Mouse (Mus musculus) thymus, adult 2 months (tissue): ENCODE measurements around the gene Bmp6.

Experiments
- CTCF ChIP-seq: fragments of 200-500 bp; IDR thresholded peaks from 2 replicates; pipeline ENCODE4 v1.5.1; 2012; ENCODE audit warnings: mild to moderate bottlenecking, control low read depth, low read length, moderate library complexity, borderline replicate concordance; ENCODE audit not compliant: control insufficient read depth, poor library complexity, insufficient read depth; ENCODE audit errors: extremely low read depth
- POLR2A ChIP-seq: fragments of 200-500 bp; IDR thresholded peaks from 2 replicates; pipeline ENCODE4 v1.6.1; 2012; ENCODE audit warnings: mild to moderate bottlenecking, low read length, control low read depth, moderate library complexity; ENCODE audit not compliant: control insufficient read depth, poor library complexity, insufficient read depth; ENCODE audit errors: extremely low read depth

GRCm38 (mm10) chr13:38539192-38539900 is 194.4 kb downstream of the Bmp6 start:
- no peak for TF ChIP-seq CTCF
- TF ChIP-seq POLR2A, result no peak
